Mouse (Mus musculus): ENCODE data around the gene Fam69b.

Gene Fam69b

GRCm38 (mm10) chr2:26599965-26600364, 28.3 kb upstream of the Fam69b start:
- no peak for DNase-seq

- no peak for DNase-seq
These were observed 27.6 kb upstream of the Fam69b start for GRCm38 (mm10) chr2:26600664-26601063.

GRCm38 (mm10) chr2:26601595-26601994, 26.7 kb upstream of the Fam69b start:
- no peak for DNase-seq

GRCm38 (mm10) chr2:26602631-26603030, 25.6 kb upstream of the Fam69b start:
- DNase-seq: no peak

GRCm38 (mm10) chr2:26603159-26603558, 25.1 kb upstream of the Fam69b start:
- peak; percentile 26 for DNase-seq

GRCm38 (mm10) chr2:26603720-26604671, 24.3 kb upstream of the Fam69b start, which contains the start of gene Agpat2:
Gene Agpat2 (minus strand): TSS chr2:26604417.
- peak; percentile 88 for DNase-seq

GRCm38 (mm10) chr2:26605331-26605730, 22.9 kb upstream of the Fam69b start:
- DNase-seq: no peak

GRCm38 (mm10) chr2:26606579-26606978, 21.7 kb upstream of the Fam69b start:
- no peak for DNase-seq

GRCm38 (mm10) chr2:26607056-26607910, 21.0 kb upstream of the Fam69b start:
- DNase-seq: no peak

GRCm38 (mm10) chr2:26608781-26609180, 19.5 kb upstream of the Fam69b start:
- DNase-seq: no peak

GRCm38 (mm10) chr2:26609261-26609661, 19.0 kb upstream of the Fam69b start:
- DNase-seq: no peak

GRCm38 (mm10) chr2:26610526-26610925, 17.7 kb upstream of the Fam69b start:
- no peak for DNase-seq

GRCm38 (mm10) chr2:26611054-26611453, 17.2 kb upstream of the Fam69b start:
- DNase-seq: no peak

- DNase-seq: no peak
These were observed 16.4 kb upstream of the Fam69b start for GRCm38 (mm10) chr2:26611896-26612295.

GRCm38 (mm10) chr2:26614903-26615302, 13.4 kb upstream of the Fam69b start:
- DNase-seq: no peak

- DNase-seq: no peak
These were observed 12.7 kb upstream of the Fam69b start for GRCm38 (mm10) chr2:26615459-26616124.

- no peak for DNase-seq
These were observed 10.9 kb upstream of the Fam69b start for GRCm38 (mm10) chr2:26617331-26617730.

- DNase-seq: no peak
These were observed 10.3 kb upstream of the Fam69b start for GRCm38 (mm10) chr2:26617928-26618327.

- no peak for DNase-seq
These were observed 7.0 kb upstream of the Fam69b start for GRCm38 (mm10) chr2:26621246-26621645.

GRCm38 (mm10) chr2:26622984-26623383, 5.3 kb upstream of the Fam69b start:
- no peak for DNase-seq

- DNase-seq: no peak
These were observed 2.8 kb upstream of the Fam69b start for GRCm38 (mm10) chr2:26625419-26625818.

GRCm38 (mm10) chr2:26626081-26626480, 2.2 kb upstream of the Fam69b start:
- no peak for DNase-seq
